Mouse (Mus musculus) cerebellum, postnatal 14 days (tissue): ENCODE measurements around the gene Bmi1.
A peak's percentile ranks its signal among the peaks of the same experiment; 100 is the strongest.

Experiments used
- DNase-seq, 2 experiments: peaks; one replicate each; pipeline ENCODE4 v3.0.0; 2021; ENCODE audit warnings: mixed read lengths in 2 of 2

Gene Bmi1

GRCm38 (mm10) chr2:18676936-18677491 is at the start of gene Bmi1:
TSS of gene Bmi1 (plus strand) at chr2:18677018.
- DNase-seq, result peak; percentile 77 to 82

- no peak for DNase-seq
Observed at GRCm38 (mm10) chr2:18630547-18630946, 46.3 kb upstream of the Bmi1 start.

- peak; percentile 99 to 100 for DNase-seq
Observed at GRCm38 (mm10) chr2:18635052-18635451, 41.8 kb upstream of the Bmi1 start.

GRCm38 (mm10) chr2:18648563-18648962 is 28.3 kb upstream of the Bmi1 start:
- no peak for DNase-seq

GRCm38 (mm10) chr2:18654821-18655220 is 22.0 kb upstream of the Bmi1 start:
- no peak for DNase-seq

GRCm38 (mm10) chr2:18664003-18664402 is 12.8 kb upstream of the Bmi1 start:
- DNase-seq, result no peak

GRCm38 (mm10) chr2:18671041-18671440 is 5.8 kb upstream of the Bmi1 start:
- no peak for DNase-seq

GRCm38 (mm10) chr2:18672133-18672765 is 4.6 kb upstream of the Bmi1 start, which contains the start of gene Commd3:
TSS of gene Commd3 (plus strand) at chr2:18672384.
- peak; percentile 99 for DNase-seq

- DNase-seq, result no peak
Observed at GRCm38 (mm10) chr2:18672766-18673164, 4.1 kb upstream of the Bmi1 start.

GRCm38 (mm10) chr2:18673766-18674165 is 3.1 kb upstream of the Bmi1 start:
- DNase-seq, result no peak

GRCm38 (mm10) chr2:18674193-18674902 is 2.5 kb upstream of the Bmi1 start:
- no peak for DNase-seq

- peak in 1 of 2 experiments; percentile 26 for DNase-seq
Observed at GRCm38 (mm10) chr2:18675681-18676456, 949 bp upstream of the Bmi1 start.

- peak; percentile 90 to 94 for DNase-seq
Observed at GRCm38 (mm10) chr2:18676457-18676935, 322 bp upstream of the Bmi1 start.

GRCm38 (mm10) chr2:18677631-18678471 is 1.0 kb downstream of the Bmi1 start:
- DNase-seq, result peak; percentile 70 to 71

- DNase-seq, result no peak
Observed at GRCm38 (mm10) chr2:18679701-18680100, 2.9 kb downstream of the Bmi1 start.

GRCm38 (mm10) chr2:18680501-18680900 is 3.7 kb downstream of the Bmi1 start:
- DNase-seq, result no peak

GRCm38 (mm10) chr2:18680961-18681360 is 4.1 kb downstream of the Bmi1 start:
- DNase-seq, result peak; percentile 44 to 53

GRCm38 (mm10) chr2:18684062-18684461 is 7.2 kb downstream of the Bmi1 start:
- DNase-seq, result no peak

GRCm38 (mm10) chr2:18686386-18686785 is 9.6 kb downstream of the Bmi1 start:
- DNase-seq, result no peak

- DNase-seq, result no peak
Observed at GRCm38 (mm10) chr2:18686826-18687519, 10.2 kb downstream of the Bmi1 start.

- DNase-seq, result no peak
Observed at GRCm38 (mm10) chr2:18687671-18688170, 10.9 kb downstream of the Bmi1 start.
